Mouse (Mus musculus): ENCODE measurements around the gene Rap1gap2.

Rap1gap2 gene

DNA sequence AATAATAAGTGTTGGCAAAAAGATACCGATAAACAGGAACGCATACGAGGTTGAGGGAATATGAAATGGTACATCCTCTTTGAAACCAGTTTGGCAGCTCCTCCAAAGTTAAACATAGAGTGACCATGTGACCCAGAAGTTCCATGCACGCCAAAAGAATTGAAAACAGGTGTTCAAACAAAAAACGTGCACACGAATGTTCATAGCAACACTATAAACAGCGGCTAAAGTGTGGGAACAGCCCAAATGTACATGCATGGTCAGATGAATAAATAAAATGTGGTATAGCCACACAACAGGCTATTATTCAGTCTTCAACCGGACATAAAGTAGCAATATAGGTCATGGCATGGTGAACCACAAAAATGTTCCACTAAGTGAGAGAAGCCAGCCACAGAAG, 108.2 kb downstream of the Rap1gap2 start:
- no peak for DNase-seq (ENCODE audit: low spot score in 2 of 2)

GRCm38 (mm10) chr11:74501989-74502388, 108.7 kb downstream of the Rap1gap2 start:
- DNase-seq (ENCODE audit: low spot score in 2 of 2) = no peak

- no peak for DNase-seq (ENCODE audit: low spot score in 2 of 2)
These were observed 109.7 kb downstream of the Rap1gap2 start for GRCm38 (mm10) chr11:74501061-74501460.

GRCm38 (mm10) chr11:74499521-74500099, 111.1 kb downstream of the Rap1gap2 start:
- no peak for DNase-seq (ENCODE audit: low spot score in 2 of 2)

GRCm38 (mm10) chr11:74499058-74499457, 111.7 kb downstream of the Rap1gap2 start:
- no peak for DNase-seq (ENCODE audit: low spot score in 2 of 2)

GRCm38 (mm10) chr11:74496581-74496980, 114.1 kb downstream of the Rap1gap2 start:
- DNase-seq (ENCODE audit: low spot score in 2 of 2) = no peak

- no peak for DNase-seq (ENCODE audit: low spot score in 2 of 2)
These were observed 116.8 kb downstream of the Rap1gap2 start for GRCm38 (mm10) chr11:74493936-74494335.

- no peak for DNase-seq (ENCODE audit: low spot score in 2 of 2)
These were observed 117.4 kb downstream of the Rap1gap2 start for GRCm38 (mm10) chr11:74493172-74493862.

DNA sequence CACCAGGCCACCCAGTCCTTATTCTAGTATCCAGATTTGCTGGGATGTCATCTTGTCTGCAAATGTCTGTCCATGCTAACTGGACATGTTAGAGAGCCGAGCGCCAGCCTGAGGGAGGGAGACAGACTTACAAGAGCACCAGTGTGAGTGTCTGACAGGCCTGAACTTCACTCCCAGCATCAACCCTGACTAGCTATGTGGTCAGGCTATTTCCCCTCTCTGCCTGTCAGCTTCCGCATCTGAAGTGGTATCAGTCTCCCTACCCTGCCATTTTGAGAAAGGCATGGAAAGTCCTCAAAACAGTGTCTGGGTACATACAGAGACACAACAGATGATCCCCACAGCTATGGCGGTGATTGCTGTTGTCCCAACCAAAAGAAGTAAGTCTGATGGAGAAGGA, 119.6 kb downstream of the Rap1gap2 start:
- no peak for DNase-seq (ENCODE audit: low spot score in 2 of 2)

DNA sequence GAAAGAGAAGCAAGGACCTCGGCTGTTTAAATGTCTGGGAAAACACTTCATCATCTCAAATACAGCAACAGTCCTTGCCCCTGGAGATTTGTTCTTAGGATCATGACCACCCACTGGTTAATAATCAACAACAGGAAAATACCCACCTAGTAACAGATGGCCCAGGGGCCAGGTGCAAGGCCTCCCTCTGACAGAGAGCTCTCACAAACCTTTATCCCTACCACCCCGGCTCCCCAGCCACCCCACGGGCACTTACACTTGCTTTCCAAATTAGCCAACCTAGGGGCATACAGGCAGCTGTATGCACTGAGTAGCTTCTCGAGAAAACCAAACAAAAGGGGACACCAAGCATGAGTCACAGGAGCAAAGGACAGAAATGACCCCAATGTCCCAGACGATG, 121.5 kb downstream of the Rap1gap2 start:
- no peak for DNase-seq (ENCODE audit: low spot score in 2 of 2)

- no peak for DNase-seq (ENCODE audit: low spot score in 2 of 2)
These were observed 122.8 kb downstream of the Rap1gap2 start for GRCm38 (mm10) chr11:74487952-74488351.

DNA sequence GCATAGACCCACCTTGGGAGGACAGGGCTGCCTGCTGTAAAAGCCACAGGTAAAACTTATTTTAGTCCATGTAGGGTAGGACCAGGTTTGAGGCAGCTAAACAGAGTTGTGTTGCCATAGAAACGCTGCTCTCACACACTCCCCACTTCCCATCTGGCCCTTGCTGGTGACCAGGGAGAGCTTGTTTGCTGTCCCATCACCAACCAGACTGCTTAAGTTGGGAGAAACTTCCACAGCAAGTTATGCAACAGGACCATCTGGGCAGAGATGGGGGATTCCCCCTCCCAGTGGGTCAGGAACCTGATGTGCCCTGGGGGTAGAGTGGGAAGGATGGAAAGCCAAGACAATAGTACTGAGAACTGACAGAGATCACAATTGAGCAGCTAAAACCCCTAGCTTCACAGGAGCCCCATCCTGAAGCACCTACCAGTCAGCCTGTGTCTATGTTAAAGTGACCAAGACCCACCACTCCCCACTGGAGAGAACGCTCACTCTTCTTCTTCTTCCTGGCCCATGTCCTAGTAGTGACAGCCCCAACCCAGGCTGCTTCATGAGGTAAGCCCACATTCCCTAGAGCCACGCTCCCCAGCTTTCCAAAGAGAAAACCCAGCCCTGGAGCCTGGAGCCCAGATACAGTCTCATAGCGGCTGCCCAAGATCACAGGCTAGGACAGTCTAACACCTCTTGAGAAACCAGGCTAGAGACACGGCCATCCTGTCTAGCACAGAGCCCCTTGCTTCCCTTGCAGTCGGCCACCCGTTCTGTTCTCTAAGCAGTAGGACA, 125.1 kb downstream of the Rap1gap2 start:
- DNase-seq (ENCODE audit: low spot score in 2 of 2) = no peak

DNA sequence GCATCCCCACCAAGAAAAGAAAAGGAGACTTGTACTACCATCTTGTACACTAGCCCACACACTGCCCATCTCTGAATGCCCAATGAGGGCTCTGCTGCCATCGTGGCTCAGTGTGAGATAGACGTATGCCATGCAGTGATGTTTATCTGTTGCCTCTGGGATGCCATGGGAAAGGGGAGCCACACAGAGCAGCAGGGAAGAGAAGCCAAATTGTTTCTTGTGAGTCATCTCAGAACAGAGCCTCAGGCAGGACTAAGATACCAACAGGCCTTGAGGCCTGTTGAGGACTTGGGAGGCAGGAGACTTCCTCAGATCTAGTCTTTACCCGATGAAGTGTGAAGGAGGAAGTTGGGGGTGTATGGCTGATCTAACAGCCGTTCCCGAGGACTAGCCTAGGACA, 126.8 kb downstream of the Rap1gap2 start:
- DNase-seq (ENCODE audit: low spot score in 2 of 2) = no peak

GRCm38 (mm10) chr11:74483153-74483817, 127.4 kb downstream of the Rap1gap2 start:
- no peak for DNase-seq (ENCODE audit: low spot score in 2 of 2)

GRCm38 (mm10) chr11:74481797-74482196, 128.9 kb downstream of the Rap1gap2 start:
- DNase-seq (ENCODE audit: low spot score in 2 of 2) = no peak

- no peak for DNase-seq (ENCODE audit: low spot score in 2 of 2)
These were observed 130.9 kb downstream of the Rap1gap2 start for GRCm38 (mm10) chr11:74479715-74480289.

GRCm38 (mm10) chr11:74478877-74479276, 131.8 kb downstream of the Rap1gap2 start:
- no peak for DNase-seq (ENCODE audit: low spot score in 2 of 2)

DNA sequence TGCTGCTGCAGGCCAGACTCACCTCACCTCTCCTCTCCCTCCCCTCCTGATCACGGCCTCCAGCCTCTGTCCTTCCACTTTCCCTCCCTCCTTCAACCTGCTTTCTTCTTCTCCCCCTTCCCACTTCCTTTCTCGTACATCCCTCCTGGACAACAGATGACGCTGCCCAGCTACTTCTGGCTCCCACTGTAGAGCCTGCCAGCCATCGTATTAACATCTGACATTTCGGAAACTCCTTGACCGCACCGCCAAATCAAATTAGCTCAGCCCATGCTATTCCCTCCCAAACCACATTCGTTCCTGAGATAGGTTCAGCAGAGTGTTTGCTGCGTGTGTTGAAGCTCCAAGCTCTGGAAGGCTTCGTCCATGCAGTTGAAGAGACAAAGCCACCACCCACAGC, 138.0 kb downstream of the Rap1gap2 start:
- no peak for DNase-seq (ENCODE audit: low spot score in 2 of 2)

DNA sequence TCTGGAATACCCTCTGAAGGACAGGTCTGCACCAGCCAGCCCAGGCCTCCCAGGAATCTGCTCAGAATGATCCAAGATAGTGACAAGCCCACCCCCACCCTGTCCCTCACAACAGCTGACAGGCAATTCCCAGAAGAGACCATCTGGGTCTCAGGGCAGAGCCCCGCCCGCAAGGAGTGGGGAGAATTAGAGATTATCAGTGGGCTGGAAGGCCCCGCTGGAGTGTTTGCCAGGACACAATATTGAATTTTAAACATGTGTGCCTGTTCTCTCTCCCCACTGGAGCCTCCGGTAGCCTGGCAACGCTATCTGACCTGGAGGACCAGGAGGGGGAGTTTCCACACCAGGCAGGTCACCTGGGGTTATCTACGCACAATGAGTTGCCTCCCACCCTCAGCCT, 142.5 kb downstream of the Rap1gap2 start:
- DNase-seq (ENCODE audit: low spot score in 2 of 2) = no peak

DNA sequence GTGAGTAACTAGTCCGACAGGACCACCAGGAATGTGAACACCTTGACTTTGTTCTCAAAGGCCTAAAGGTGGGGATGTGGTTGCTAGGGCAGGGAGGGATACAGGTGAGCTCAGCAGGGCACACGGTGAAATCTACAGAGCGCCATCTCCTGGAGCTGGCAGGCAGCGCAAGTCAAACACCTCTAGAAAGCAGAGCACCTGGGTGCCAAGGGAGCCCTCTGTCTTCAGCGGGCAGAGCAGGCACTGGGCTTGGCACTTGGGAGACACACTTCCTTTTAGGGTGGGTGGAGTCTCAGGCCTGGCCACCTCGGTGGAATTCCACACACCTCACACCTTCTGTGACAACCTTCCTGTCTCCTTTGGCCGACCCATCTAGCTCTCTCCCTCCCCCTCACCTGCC, 145.0 kb downstream of the Rap1gap2 start:
- DNase-seq (ENCODE audit: low spot score in 2 of 2) = no peak

DNA sequence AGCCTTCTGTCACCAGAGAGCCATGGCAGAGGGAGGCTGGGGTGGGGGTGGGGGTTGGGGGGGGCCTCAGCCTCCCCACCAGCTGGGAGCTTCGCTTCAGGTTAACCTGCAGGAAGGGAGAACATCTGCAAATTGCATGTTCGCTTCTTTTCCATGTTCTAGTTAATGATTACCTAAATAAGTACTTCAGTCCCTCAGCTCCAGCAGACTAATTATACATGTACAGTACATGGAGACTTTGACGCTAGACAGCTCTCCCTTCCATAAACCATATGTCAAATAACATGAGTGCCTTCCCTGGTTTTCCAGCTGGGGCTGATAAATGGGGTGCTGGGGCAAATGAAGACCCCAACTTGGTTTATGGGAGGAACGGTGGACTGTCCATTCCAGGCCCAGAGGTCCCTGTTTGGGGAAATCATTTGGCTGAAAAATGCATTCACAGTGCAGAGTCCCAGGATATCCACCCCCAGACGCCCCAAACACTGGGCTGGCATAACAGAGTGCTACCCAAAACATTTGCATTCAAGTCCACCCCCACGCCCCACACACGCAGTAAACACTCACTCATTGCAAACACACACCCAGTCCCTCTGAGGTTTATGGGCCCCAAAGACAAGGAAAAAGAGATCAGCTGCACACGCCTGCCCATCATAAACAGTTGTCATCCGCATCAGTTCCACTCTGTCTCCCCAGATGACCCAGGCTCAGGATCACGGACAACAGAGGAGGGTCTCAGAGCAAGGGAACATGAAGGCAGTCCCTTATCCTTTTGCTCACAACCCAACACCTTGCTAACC, 146.3 kb downstream of the Rap1gap2 start:
- DNase-seq (ENCODE audit: low spot score in 2 of 2) = no peak
